Mouse (Mus musculus) heart, adult 2 months (tissue): ENCODE data around the gene Msh6.

Experiments
- CTCF ChIP-seq: fragments of 200-600 bp; IDR thresholded peaks from 2 replicates; pipeline ENCODE4 v1.8.1; 2022; ENCODE audit warnings: antibody characterized with exemption, mild to moderate bottlenecking, moderate library complexity
- EP300 ChIP-seq: fragments of 200-500 bp; IDR thresholded peaks from 2 replicates; pipeline ENCODE4 v1.6.1; 2011; ENCODE audit warnings: low read depth, low read length, control low read depth; ENCODE audit not compliant: insufficient read depth

DNA sequence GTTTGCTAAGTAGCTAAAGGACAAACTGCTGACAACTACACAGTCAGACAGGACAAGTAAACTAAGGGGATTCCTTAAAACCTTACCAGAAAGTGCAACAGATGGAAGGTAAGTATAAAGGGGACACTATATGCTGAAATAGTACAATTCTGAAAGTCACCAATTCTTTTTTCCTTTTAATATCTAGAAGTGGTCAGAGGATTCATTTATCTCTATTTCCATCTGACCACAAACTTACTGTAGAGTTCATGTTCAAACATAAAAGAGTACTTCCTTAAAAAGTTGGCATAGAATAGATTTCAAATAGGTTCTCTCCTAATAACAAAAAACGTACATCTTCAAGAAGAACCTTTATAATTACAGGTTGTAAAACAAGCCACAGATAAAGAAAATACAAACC, 18.5 kb downstream of the Msh6 start:
- TF ChIP-seq EP300, result no peak
- no peak for TF ChIP-seq CTCF
